Mouse (Mus musculus) brain, embryonic 18.5 days (tissue): ENCODE data around the gene Tarsl2.
A peak's percentile ranks its signal among the peaks of the same experiment; 100 is the strongest.

Experiments used
- DNase-seq: peaks from one replicate; pipeline ENCODE4 v3.0.0-alpha.2; 2012; ENCODE audit warnings: low read depth, low spot score

The Tarsl2 gene

DNA sequence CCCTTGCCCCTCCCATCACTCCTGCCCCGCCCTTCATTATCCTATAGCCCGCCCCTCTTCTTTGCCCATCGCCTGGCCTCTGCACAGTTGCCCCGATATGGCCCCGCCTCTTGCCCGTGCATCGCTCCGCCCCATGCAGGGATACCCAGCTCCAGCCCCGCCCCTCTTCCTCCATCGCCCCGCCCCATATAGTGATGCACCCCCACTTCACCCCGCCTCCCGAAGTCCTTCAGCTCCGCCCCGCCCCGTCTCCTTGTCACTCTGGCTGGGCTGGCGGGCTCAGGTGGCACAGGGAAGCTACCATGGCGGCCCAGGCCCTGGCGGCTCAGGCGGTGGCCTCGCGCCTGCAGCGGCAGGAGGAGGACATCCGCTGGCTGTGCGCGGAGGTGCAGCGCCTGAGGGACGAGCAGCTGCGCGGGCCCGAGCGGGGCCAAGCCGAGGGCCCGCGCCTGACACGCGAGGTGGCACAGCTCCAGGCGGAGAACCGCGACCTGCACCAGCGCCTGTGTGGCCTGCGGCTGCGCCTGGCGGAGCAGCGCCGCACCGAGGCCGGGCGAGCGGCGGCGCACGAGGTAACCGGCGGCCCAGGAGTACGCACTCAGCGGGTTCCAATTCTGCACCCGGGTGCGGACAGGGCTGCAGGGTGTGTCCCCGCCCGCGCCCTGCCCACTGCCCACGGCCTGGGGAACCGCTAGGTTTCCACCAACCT is at the start of gene Tarsl2:
TSS of gene Tarsl2 (plus strand) at position 256 of the 709 bp plus-strand sequence.
- DNase-seq: peak; percentile 86

DNA sequence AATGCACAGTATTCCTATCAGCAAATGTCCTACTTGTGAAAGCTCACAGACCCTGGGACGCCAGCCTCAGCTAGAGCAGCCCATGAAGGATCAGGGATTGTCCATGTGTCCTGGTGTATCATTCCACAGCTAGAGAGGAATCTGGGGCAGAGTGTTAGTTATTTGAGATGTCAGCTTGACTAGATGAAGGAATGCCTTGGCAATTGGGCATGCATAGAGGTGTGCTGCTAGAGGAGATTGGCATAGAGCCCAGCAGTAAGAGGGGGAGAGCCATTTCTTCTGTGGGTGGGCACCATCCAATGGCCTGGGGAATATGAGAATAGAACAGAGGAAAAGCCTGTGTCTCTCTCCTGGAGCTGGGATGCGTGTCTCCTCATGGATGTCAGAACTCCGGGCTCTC is 38.6 kb upstream of the Tarsl2 start:
- no peak for DNase-seq

DNA sequence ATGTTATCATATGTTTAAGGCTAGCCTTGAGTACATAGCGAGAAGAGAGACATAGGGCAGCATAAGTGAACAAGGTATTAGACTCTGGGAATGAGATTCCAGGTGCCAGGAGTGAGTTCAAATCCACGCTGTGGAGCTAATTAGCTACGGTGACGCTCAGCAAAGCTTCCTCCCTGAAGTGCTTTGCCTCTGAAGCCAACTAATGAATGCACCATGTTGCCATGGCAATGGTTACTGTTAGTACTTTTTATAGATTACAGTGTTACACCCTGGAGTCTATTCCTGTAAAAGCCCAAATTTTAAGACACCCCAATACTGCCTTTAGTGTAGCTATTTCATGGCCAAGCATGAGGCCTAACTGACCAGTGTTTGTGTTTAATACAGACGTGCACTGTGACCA is 37.7 kb upstream of the Tarsl2 start:
- DNase-seq: peak; percentile 28

DNA sequence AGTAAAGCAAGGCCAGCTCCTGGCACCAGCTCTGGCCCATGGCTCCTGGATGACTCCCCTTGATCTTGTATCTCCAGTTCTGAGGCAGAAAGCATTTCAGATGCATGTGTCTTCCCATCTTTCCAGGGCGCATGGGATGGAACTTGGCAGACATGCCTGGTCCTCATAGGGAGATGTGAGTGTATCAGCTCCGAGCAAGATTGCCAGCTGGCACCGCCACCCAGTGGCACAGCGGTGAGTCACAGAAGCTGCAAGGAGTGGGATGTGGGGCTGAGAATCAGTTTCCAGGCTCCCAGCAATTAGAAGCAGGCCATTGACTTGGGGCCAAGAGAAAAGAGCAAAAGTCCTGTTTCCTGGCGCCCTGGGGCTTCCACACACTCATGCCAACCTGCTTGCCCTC is 34.5 kb upstream of the Tarsl2 start:
- DNase-seq: peak; percentile 20

DNA sequence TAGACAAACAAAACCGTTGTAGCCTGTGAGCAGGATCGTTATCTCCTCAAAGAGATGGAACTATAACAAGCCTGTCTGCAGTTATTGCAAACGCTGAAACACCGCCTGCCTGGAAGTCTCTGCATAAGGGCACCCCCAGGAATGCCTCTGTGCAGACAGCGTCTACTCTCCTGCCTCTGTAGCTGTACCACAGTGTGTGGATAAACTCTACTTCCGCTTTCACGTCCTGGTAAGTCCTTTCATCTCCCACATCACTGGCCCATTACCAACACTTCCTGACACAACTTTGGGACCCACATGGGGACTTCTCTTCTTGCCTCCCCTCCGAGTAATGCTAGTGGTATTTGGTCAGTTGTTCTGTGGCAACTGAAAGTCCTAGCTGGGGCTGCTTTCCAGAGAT is 34.0 kb upstream of the Tarsl2 start:
- DNase-seq: no peak

DNA sequence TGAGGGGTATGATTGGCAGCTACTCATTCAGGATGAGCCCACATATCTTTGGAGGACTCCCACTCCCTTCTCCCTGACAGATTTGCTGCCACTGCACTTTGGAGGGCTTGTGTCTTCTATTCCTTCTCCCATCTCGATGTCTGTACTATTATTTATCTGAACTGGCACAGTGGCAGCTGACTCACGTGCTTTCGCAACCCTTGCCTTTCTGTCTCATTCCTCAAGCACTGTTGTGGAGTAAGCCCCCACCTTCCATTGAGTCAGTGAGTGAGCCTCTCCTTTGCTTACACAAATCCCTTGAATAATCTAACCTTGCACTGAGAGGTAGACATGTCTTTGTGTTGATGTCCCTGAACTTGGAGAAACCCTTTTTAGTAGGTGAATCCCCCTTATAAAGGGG is 33.4 kb upstream of the Tarsl2 start:
- no peak for DNase-seq

DNA sequence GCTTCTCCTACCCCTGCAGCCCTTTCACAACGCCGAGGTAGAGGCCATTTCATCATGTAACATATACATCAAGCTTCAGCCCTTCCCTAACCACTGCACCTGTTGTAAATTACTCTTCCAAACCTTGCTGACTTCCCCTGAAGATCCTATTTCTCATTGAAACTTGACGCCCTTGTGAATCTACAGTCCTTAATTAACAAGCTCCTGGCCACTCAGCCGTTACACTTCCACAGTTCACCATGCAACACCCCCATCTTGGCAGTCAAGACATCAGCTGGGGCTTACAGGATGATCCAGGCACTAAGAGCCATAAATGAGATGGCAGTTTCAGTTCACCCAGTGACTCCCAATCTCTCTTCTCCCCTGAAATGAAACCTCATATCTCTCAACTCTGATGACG is 31.0 kb upstream of the Tarsl2 start:
- DNase-seq: no peak

DNA sequence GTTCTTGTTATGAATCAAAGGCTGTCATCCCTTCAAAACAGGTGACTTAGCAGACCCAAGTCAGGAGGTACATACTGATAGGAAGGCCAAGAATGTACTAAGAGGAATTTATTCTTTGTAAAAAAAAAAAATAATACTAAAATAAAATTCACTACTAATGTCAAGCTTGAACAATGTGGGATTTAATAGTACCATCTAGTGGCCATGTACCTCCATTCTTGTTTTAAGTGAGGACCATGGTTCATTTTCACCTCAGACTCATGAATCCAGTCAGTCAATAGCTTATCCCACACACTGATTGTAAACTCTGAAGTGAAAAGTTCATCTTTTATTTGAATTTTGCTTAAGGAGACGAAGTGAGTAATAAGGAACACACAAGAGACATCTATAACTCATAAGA is 25.9 kb upstream of the Tarsl2 start:
- DNase-seq: no peak

DNA sequence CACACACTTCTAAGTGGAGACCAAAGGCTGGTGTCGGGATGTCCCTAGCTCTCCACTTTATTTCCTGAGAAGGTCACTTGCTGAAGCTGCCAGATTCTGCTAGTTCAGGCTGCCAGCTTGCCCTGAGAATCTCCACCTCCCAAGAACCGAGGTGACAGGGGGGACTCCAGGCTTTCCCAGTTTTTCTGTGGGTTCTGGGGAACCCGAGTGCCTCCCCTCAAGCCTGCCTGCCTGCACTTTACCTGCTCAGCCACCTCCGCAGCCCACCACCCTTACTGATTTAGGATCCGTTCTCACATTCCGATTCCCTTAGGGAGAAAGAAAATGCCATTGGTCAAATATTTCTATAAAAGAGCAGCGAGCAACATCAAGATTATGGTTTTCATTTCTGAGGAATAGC is 24.0 kb upstream of the Tarsl2 start:
- no peak for DNase-seq

DNA sequence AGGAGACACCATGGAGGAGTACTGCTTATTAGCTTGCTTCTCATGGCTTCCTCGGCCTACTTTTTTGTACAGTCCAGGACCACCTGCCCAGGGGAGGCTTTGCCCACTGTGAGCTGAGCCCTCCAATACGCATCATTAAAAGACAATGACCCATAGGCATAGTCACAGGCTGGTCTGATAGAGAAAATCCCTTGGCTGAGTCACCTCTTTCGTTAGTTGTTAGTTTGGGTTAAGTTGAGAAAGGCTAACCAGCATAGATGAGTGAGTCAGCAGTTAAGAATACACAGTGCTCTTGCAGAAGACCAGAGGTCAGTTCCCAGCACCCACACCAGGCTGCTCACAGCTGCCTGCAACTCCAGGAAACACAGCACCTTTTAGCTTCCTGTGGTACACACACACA is 21.4 kb upstream of the Tarsl2 start:
- DNase-seq: no peak

DNA sequence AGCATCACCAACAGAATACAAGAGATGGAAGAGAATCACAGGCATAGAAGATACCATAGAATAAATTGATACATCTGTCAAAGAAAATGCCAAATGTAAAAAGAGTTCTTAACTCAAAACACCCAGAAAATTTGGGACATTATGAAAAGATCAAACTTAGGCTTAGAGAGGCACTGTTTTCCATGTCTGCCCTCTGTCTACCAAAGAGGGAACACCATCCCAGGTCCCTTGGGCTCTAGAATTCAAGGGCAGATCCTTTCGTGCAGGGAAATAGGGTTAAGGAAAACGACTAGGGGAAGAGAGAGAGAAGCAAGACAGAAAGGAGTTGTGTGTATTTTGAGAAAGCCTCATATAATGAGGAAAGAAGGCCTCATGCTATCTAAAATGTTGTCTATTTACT is 19.2 kb upstream of the Tarsl2 start:
- DNase-seq: no peak

DNA sequence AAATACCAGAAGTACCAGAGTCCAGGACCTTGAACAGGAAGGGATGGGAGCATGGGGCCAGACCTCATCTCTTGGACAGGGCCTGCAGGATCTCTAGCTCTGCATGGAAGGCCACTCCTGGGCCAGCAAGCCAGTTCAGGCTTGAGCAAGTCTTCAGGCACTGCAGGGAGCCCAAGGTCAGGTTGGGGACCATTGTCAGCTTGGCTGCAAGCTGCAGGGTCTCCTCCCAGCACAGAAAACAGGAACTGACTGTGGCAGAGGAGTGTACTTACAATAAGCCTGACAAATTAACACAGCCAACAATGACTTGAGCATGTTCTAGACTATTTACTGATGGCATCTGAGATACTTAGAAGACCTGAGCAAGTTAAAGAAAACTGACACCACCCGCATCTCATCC is 14.9 kb upstream of the Tarsl2 start:
- no peak for DNase-seq

DNA sequence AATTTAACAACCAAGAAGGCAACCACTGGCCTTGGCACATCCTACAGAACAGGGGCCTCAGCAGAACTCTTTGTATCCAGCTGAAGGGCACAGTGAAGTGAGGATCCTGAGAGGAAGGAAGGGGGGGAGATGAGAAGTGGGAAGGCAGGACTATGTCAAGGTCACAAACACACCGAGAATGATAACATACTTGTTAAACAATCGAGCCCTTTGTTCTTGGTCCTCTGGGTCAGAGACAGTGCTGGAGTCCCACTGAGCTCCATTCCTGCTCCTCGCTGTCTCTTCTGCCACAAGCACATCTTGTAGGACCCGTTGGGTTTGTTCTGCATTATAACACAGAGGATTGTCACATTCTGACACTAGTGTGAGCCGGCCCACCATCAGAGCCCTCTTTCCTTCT is 14.0 kb upstream of the Tarsl2 start:
- no peak for DNase-seq

DNA sequence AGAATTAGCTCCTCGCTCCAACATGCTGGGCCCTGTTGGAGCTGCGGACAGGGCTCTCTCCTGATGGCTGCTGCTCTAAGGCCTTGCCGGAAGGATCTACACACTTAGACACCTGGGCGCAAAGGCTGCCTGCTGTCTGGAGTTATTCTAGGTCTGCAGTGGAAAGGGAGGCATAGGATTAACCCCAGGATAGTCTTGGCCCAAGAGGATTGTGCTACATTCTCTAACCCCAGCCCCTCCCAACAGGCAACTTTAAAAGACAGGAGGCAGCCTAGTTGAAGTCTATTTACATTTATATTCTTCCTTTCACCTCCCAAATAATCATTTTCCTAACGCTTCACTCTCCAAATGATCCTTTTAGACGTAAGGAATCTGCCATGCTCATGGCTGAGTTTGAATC is 8.9 kb upstream of the Tarsl2 start:
- DNase-seq: no peak

DNA sequence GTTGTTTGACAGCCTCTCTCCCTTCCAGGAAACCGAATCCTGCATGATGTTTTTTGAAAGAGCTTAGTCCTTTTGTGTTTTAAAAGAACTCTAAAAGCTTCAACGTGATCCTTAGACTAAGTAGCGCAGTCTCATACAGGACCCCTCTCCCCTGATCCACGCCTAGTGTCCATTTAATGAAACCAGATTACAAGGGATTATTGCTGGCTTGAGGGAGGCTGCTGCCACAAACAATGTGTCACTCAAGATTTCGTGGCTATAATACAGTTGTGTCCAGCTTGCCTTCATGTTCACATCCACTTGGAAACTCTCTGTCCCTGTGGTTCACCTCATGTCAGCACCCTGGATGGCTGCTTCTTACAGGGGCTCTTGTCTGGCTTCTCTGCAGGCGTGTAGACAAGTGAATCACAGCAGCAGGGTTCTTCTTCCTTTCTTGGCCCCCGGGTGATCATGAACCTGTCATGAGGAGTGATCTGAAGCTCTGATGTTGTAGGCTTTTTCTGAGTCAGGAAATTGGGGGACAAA is 8.3 kb upstream of the Tarsl2 start:
- no peak for DNase-seq

DNA sequence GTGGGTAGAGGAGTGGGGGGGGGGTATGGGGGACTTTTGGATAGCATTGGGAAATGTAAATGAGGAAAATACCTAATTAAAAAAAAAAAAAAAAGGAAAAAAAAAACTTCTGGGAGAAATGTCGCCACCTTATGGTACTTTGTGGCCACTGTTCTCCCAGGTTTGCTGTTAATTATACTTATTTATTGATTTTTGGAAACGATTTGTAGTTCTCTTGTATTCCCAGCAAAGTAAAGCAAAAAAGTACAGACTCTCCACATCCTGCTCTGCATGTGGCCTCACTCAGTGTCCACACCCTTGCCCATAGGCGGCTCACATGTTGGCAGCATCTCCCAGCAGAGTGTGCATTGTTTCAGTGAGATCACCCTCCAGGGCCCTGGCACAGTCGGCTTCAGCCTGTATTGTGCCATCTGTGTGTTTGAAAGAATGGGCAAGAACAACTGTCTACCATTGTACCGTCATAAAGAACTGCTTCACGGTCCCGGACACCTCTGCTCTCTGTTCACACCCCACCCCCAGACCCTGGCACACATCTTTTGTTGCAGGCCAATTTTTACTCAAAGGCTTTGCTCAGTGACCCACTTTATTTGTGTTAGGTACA is 6.4 kb upstream of the Tarsl2 start:
- no peak for DNase-seq

DNA sequence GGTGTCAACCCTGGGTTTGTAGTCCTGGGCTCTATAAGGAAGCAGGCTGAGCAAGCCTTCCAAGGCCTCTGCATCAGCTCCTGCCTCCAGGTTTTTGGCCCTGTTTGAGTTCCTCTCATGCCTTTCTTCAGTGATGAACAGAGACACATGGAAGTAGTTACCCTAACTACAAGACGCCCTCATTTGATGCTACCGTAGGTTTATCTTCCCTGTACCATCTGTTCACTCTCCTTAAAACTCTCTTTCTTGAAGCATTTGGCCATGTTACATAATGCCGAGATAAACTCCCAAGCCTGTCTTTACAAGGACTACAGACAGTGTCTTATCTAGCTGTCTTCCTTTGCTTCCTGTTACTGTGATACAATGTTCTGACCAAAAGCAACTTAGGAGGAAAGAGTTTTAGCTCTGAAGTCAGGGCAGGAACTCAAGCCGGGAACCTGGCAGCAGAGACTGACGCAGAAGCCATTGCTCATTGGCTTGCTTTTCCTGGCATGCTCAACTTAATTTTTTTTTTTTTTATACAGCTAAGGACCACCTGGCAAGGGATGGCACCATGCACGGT is 4.8 kb upstream of the Tarsl2 start:
- DNase-seq: no peak

DNA sequence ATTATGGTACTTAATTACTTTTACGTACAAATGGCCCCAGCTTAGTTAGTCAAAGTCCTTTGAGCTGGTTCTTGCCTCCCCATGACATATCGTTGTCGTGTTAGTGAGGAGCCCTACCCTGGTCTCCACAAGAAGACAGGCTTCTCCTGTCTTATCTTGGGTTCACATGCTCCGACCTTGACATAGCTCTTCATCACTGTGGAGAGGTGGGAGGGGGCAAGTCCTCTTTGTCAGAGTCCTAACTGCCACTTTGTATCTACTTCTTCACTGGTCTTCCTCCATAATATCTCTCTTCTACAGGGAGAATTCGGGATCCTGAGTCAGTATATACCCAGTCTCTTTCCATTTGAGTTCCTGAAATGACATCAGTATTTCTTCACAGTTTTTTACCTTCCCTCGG is 4.0 kb upstream of the Tarsl2 start:
- no peak for DNase-seq

DNA sequence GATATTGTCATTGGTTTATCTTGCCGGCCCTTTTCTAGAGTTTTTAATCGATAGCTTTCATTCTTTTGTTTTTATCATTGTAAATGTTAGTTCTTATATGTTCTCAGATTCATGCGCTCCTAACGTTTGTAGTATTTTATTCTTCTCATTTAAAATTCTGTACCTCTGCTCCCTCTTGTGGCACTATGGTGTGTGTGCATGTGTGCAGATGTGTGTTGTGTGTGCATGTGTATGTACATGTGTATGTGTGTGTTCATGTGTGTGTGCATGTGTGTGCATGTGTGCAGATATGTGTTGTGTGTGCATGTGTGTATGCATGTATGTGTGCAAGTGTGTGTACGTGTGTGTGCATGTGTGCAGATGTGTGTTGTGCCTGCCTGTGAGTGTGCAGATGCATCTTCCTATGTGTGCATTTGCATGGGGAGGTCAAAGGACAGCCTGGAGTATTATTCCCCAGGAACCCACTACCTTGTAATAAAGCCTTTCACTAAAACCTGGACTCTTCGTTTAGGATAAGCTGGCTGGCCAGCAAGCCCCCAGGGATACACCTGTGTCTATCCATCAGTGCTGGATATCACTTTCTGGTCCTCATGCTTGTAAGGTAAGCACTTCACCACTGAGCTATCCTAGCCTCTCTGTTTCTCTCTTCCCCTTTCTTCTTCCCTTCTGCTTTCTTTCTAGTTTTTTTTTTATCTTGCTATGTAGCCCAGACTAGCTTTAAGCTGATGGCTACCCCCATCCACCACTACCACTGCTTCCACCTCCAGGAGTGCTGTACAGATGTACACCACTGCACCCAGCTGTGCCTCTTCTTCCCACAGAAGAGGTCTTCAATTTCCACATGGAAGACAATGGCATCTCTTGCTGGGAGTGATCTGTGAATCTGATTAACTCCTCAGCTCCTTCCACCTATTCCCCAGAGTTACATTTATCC is 2.1 kb upstream of the Tarsl2 start:
- DNase-seq: no peak

DNA sequence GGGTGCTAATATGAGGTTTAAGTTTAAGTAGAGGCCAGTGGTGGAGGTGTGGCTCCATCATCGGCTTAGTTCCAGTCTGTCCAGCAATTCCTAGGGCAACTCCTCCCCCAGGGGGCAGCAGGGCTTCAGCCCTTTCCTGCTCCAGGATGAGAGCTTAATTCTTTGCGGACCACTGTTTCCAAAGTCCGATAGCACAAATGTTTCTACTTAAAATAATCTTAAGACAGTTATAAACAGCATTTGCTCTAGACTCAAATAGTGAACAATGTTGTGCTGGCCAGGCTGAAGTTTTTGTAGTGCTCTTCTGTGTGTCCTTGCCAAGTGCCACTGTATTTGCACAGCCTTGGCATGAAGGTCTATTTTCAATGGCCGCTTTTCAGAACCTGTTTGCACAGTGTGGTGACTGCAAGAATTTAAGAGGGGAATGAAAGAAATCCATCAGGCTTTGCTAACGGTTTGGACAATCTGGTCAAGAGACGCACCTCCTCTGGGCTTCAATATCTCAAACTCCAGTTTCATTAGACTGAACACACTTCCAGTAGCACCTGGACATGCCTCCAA is 757 bp upstream of the Tarsl2 start:
- no peak for DNase-seq

DNA sequence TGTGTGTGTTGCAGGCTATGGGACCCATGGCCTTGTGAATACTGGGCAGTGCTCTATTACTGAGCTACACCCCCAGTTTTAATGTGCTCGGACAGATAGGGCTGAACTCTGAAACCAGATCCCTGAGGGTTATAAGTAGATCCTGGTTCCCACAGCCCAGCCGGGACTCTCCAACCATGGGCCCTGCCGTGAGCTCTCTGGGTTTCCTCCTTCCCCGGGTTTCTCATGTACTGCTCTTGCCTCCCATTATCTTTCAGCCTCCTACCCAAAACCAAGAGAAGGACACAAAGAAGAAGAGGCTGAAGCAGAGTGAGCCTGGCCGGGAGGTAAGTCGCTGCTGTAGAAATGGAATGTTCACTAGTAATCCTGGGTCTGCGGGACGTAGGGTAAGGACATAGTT is 1.3 kb downstream of the Tarsl2 start:
- DNase-seq: no peak

DNA sequence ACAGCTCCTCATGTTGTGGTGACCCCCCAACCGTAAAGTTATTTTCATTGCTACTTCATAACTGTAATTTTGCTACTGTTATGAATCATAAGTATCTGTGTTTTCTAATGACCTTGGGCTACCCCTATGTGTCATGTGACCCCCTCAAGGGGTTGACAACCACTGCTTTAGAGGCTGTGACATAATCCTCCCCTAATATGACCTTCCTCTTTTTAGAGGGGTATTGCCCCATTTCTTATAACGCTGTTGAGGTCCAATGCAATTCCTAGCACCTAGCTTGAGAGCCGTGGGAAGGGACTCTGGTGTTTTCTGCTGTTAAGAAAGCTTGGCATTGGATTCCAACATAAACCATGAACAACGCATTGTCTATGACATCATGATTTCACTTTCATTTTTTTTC is 6.0 kb downstream of the Tarsl2 start:
- DNase-seq: no peak
